Mouse (Mus musculus): ENCODE measurements around the gene Pced1a. TPM values are rescaled to one million over a fixed set of nuclear protein-coding genes. Genes with fewer than 3 reads are reported as not detected.
A peak's percentile ranks its signal among the peaks of the same experiment; 100 is the strongest.

Gene Pced1a
- total RNA-seq (2021) = 1 to 10 TPM; 4.5 to 7.0 TPM
- long read RNA-seq, experiment 1, partial matches to known transcripts = 2 of 4 reads
- long read RNA-seq, experiment 1, other reads (novel, unspliced or antisense) = 1 of 4 reads
- long read RNA-seq, experiment 2, partial matches to known transcripts = 0 of 2 reads
- long read RNA-seq, experiment 2, other reads (novel, unspliced or antisense) = 1 of 2 reads

DNA sequence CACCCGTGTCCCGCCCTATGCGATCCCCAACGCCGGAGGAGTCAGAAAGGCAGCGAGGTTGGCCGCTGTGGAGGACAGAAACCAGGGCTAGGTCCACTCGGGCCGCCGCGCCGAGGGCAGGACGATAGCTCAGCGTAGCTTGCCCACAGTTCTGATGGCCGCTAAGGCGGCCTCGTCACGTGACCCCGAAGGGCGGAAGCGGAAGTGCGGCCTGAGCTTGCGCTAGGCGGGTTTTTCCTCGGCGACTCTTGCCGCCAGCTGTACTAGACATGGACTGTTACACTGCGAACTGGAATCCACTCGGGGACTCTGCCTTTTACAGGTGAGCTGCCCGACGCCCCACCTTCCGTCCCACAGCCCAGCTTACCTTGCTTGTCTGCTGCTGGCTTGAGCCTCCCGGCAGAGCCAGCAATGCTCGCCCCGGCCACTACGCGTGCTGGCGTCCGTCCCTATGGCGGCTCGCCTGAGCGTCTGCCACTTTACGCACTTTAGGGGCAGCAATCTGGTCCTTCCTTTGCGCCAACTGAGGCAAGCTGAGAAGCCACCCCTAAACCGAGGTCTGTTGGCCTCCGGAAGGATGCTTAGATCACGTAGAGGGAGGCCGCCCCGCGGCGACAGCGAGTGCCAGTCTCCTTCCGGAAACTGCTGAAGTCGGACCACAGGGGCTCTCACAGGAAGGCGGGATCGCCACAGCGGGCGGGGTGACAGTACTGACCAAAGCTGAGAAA is at the start of gene Pced1a, which contains the start of gene Vps16:
Gene Pced1a (minus strand): TSS at position 576 of the 728 bp plus-strand sequence.
Gene Vps16 (plus strand): TSS at position 214 of the 728 bp plus-strand sequence.
- peak; percentile 95 to 96 for DNase-seq

DNA sequence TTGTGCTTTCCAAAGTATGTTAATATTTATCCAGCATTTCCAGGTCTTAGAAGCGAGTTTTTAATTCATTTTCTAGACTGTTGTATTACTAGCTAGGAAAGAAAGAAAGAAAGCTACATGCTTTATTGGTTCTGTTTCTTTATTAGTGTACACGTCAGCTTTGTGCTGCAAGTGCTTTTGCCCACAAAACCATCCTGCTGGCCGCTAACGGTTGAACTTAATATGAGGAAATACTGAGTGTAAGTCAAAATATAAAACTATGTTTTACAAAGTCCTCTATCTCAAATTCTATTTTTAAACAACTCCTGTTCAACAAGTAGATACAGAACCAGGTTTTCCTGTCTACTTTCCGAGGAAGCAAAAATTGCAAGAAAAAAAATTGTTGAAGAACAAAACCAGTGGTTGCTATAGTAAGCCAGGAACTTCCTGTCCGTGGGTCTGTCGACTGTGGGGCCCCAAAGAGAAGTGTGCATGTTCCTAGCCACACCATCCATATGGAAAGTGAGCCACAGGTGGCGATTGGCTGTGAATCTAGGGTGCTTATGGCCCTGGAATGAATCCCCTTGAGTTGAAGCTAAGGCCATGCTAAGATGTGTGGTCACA is 48.5 kb upstream of the Pced1a start:
- DNase-seq = no peak

DNA sequence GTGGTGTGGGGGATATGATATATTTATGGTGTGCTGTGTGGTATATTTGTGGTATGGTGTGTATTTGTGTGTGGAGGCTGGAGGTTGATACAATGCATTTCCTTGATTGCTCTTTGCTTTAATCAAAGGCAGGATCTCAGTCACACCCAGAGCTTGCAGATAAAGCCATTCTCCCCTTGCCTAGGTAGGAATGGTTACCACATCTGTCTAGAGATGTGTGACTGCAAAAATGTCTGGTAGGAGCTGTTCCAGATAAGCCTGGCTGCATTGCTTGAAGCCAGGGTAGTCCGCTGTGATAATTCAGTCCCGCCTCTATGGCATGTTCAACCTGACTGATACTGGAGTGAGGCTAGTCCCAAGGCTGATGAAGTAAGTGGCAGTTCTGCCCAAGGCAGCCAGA is 45.4 kb upstream of the Pced1a start:
- no peak for DNase-seq

DNA sequence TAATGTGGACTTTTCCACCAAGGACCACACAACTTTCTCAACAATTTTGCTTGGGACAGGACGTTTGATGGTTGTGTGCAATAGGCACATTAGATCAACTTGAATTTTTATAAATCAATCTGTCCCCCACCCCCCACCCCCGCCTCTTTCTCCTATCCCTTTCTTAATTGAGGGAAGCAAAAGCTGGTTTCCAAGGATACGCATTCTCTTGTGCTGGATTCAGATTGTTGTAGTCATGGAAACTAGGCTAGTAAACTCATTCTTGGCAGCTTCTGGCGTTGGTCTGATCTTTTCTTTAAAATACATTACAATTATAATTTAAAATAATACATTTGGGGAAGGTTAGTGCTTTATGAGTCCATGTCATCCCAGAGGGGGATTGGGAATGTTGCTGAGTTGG is 44.9 kb upstream of the Pced1a start:
- DNase-seq = no peak

DNA sequence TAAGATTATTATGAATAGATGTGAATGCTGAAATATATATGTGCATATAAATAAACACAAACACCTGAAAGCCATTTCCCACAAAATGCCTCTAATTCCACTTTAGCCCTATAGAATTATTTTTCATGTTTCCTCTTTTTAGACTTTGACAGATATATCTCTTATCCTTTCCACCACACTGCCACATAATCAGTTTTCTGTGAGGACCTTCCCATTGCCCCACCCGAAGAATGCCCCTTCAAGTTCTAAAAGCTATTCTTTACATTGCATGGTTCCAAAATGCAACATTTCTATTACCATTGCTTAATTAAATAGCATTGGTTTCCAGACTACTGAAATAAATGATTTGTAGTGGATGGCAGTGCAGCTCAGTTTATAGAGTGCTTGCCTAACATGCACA is 41.9 kb upstream of the Pced1a start:
- DNase-seq = no peak

DNA sequence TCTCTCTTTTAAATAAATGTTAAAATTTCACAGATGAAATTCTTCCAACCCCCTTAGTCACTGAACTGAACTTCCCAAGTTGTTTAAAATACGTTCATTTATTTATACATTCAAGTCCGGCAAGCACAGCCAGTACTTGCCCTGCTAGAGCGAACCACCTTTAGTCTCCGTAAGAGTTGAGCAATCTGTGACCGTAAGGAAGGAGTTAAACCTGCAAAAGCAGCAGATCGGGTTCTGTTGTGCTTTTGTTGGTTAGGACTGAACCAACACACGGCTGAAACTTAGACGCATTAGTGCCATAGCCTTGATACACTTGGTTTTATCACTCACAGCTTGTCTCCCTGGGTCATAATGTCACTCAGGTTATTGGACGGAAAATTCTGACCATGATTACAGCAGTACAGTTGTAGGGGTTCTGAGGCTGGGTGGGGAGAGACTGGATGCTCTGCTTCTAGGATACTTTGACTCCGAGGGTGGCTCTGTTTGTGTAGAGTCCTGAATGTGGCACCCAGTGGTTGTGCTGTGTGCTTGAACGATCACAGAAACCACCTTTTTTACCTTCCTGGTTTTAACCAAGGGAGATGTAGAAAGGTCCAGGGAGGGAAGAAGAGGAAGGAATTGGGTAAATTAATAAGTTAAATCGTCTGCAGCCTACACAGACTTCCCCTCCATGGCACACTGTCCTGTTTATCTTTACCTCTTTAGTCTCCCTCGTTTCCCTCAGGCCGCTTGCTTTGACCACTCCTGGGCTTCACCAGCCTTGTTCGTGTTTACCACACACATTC is 37.0 kb upstream of the Pced1a start:
- no peak for DNase-seq

DNA sequence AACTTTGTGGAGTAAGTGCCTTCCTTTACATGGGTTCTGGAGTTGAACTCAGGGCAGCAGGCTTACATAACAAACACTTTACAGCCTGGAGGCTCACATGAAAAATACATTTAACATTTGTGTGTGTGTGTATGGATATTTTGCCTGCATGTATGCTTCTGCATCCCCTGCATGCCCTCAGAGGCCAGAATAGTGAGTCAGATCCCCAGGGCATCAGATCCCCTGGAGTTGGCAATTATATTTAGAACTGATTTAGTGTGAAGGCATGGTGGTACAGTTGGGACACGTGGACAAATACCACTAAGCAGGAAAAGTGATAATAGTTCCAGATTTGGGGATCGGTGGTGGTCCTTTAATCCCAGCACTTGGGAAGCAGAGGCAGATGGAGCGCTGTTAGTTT is 35.1 kb upstream of the Pced1a start:
- no peak for DNase-seq

DNA sequence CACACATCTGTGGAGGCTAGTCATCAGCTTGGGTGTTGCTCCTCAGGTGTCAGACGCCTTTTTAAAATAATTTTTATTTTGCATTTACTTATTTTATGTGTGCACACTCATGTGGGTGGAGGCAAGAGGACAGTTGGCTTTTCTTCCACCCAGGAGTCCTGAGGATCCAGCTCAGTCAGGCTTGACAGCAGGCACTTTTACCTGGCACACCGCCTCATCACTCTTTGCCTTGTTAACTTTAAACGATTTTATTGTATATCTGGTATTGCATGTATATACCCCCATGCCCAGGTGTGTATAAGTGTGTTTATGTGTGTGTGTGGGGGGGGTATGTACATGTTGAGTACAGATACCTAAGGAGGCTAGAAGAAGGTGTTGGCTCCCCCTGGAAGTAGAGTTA is 33.4 kb upstream of the Pced1a start:
- DNase-seq = no peak

DNA sequence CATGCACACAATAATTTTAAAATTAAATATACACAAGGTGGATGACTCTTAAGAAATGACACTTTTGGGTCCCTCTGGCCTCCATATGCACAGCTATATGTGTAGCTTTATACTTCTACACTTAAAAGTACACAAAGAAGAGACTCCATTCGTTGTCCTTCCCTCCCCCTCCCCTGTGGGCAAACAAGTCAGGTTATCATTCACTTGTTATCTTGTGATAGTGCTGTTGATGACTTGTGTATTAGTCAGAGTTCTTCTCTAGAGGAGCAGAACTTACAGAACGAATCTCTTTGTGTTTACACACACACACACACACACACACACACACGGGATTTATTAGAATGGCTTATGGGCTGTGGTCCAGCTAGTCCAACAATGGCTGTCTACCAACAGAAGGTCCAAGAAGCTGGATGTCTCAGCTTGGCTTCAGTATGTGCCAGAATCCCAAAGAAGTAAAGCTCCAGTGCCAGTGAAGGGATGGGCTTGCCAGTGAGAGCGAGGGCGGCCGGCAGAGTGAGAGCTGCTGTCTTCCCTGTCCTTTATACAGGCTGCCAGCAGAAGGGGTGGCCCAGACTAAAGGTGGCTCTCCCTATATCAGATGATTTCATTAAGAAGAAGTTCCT is 30.4 kb upstream of the Pced1a start:
- DNase-seq = peak in 1 of 2 experiments; percentile 13

DNA sequence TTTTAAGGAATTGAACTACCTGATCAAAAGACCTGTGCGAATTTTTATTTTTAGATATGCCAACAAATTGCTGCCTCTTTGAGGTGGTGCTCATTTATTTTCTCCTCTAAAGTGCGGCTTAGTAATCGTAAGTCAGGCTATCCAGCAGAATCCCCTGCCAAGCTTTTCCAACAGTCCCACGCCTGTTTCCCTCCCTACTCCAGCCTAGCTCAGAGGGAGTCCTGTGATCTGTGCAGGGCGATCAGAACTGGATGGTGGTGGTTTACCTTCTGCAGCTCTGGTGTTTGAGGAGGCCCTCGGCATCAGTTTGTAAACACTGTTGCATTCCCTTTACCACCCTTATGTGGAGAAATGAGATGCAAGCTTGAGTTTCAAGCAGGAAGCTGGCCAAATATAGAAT is 28.9 kb upstream of the Pced1a start:
- DNase-seq = peak; percentile 27 to 40

DNA sequence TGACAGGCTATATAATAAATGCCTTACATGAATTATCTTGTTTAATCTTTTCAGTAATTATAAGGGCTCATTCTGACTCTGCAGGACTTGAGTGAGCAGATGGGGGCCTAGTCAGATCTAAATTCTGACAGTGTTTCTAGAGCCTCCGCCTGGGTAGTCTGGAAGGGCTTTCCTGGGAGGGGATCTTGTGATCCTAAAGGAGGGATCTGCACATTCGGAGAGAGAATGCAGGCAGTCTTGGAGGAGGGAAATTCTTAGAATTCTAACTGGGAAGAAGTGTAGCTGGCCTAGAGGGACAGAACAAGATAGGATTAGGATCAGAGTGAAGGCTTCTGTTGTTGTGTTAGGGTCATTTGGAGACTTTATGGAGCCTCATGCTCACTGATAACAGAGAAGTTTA is 27.8 kb upstream of the Pced1a start:
- DNase-seq = no peak

DNA sequence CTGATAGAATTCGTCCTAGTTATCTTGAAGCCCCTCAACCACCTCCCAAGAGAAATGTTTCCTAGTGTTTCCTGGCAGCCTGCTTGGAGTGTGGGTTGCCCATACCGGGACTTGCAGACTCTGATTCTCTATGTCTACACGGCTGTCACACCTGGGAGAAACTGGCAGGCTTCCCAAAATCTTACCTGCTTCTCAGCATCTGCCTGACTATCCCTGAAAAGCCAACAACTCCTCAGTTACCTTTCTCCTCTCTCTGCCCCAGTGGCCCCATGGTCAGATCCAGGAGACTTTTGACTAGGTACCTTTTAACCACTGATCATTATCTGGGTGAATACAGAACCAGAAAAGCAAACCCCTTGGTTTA is 27.2 kb upstream of the Pced1a start:
- no peak for DNase-seq

DNA sequence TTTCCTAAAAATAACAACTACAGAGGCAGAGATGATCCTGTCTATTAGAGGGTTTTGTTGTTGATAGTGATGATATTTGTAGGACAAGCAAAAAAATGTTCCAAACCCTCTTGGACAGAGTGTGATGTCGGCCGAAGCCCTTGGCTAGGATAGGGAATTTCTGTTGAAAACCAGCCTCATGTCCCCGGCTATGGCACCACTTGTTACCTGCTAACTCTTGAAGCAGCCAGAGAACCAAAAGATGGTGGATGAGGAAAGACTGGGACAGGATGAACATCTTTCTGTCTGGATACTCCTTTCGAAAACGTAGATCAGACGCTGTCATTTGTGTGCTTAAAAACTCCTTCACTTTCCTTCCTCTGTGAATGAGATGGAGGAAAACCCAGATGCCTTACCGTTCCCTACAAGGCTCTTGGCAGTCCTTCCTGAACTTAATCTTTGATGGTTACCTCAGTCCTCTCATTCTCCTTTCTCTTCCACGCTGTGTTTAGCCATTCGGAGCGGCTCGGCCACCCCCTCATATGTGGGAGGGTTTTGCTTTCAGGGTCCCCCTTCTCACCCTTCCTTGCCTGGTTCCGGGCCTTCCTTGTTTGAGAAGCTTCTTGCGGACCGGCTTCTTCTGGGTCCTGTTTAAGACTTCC is 26.7 kb upstream of the Pced1a start:
- DNase-seq = peak; percentile 10 to 24

DNA sequence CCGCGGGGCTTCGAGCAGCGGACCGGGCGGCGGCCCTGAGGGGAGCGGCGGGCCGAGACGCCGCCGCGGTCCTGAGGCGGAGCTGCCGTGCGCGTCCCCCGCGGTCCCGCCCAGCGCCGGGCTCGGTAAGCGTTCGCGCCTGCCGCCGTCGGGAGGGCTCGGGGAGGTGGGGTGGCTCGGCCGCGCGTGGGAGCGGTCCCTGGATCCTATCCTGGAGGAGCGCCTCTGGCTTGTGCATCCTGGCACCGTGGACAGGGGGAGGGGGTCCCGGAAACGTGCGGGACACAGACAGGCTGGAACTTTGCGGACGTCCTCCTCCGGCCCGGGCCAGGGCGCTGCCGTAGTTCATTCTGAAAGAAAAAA is 25.9 kb upstream of the Pced1a start:
- peak in 1 of 2 experiments; percentile 86 for DNase-seq

DNA sequence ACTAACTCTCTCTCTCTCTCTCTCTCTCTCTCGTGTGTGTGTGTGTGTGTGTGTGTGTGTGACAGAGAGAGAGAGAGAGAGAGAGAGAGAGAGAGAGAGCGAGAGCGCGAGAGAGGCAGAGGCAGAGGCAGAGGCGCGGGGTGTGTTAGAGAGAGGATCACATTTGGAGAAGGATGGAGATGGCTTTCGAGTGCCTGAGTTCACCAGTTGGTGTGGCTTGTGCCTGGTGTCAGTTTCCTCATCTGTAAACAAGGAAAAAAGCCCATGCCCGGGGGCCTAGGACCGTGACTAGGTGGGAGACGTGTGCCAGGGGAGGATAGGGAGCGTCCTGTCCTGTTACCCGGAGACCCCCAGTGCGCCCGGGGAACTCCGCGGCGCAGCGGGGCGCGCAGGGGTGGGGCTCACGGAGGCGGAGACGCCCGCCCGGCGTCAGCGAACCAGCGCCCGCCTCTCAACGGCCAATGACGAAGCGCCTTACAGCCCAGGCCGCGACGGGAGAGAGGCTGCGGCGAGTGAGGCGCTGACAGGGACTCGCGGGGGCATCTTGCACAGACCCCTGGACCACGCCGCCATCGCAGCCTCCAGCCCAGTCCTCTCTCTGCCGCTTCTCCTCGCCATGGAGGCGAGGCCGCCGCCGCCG is 25.4 kb upstream of the Pced1a start, which contains the start of gene Ptpra:
Gene Ptpra (plus strand): TSS at position 485 of the 640 bp plus-strand sequence.
- DNase-seq = peak; percentile 95 to 96

DNA sequence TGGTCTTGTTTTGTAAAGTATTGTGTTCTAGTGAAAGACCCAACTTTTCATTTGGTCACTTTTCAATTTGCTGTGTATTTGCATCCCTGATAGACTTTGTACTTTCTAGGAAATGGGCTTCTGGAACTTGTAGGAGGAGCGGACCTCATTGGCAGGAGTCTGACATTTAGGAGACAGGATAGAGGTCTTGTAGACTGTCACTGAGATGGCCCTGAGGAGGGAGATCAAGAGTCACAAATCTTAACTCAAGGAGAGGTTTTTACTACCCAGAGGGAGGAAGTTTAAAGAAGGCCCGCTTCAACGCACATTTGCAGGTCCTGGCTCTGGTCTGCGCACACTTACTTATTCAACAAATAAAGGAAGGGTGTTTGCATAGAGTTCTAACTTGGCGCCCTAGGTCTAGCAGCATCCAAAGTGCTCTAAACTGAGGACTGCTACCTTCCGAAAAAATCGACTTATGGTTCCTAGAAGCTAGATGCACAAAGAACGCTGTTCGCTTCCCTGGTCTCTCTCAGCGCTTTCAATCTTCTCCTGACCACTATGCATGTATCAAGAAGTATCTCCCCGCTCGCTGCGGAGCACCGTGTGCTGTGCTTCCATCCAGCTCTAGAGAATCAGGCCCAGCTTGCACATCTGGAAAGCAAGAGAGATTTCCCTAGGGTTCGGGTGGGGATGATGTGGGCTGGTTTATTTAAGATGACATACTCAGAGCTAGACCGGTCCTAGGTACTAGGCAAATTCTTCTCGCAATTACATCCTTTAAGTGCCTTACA is 24.7 kb upstream of the Pced1a start:
- DNase-seq = peak; percentile 12 to 37

DNA sequence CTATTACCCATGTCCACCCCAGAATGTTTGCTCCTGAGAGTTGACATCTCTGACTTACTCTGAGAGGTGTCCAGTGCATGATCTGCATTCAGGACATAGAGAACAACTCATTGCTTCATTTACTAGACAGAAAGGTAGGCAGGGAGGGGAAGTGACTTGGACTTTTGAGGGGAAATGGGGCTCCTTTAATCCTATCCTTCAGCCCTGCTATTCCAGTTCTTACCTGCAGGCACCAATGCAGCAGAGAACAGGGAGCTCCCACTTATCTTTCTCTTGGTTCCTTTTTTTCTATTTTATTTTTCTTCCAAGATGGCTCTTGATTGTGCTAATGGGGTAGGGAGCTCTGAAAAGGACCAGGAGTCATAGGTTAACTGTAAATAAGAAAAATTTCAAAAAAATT is 23.9 kb upstream of the Pced1a start:
- no peak for DNase-seq

DNA sequence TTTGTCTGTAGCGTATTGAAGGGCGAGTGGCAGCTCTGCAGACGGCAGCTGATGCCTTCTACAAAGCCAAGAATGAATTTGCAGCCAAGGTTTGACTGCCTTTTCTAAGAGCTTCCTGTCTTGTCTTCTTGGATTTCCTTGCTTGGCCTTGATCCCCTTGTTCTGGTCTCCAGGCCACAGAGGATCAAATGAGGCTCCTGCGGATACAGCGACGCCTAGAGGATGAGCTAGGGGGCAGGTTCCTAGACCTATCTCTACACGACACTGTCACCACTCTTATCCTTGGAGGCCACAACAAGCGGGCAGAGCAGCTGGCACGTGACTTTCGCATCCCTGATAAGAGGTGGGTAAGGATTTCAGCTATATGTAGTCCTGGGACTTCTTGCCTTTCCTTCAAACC is 17.7 kb upstream of the Pced1a start:
- DNase-seq = no peak

DNA sequence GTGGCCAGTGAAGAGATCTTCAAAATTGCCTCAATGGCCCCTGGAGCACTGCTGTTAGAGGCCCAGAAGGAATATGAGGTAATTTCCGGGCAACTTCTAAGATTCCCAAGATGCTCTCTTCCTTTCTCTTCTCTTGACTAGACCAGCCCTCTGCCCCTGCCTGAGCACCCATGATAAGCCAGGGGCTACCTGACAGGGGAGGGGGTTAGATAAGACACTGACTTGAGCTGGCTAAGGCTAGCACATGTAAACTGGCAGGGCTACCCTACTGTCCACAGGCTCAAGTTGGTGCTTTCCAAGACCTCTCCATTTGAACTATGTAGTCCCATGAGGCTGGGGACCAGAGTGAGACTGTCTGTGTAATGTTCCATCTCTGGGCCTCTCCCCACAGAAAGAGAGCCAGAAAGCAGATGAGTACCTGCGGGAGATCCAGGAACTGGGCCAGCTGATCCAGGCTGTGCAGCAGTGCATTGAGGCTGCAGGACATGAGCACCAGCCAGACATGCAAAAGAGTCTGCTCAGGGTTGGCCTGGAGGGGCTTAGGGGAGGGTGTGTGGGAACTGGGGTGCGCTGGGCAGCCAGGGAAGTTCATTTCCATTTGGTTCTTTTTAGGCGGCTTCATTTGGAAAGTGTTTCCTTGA is 15.5 kb upstream of the Pced1a start:
- no peak for DNase-seq

DNA sequence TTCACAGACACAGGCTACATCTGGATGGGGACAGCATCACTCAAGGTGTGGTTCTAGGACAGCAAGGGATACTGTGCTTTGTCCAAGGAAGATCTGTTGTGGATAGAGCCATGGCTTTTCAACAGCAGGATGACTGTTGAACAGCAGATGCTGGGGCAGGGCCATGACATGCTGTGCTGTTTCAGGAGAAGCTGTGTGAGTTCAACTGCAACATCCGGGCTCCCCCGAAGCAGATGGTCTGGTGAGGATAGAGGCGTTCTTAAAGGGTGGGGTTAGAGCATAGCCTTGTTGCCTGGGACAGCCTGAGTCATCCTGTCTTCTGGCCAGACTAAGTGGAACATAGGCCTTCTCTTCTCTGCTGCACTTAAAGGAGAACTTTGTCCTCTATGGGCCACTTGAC is 14.4 kb upstream of the Pced1a start:
- peak in 1 of 2 experiments; percentile 14 for DNase-seq

Data from heart, adult 18-20 months (tissue).